Mouse (Mus musculus) ES-CJ7 (cell line): ENCODE data around the gene Olfr345.

ENCODE experiments used
- DNase-seq: peaks from one replicate; pipeline ENCODE4 v3.0.0; 2011; ENCODE audit warnings: low read depth, low spot score

Gene Olfr345

DNA sequence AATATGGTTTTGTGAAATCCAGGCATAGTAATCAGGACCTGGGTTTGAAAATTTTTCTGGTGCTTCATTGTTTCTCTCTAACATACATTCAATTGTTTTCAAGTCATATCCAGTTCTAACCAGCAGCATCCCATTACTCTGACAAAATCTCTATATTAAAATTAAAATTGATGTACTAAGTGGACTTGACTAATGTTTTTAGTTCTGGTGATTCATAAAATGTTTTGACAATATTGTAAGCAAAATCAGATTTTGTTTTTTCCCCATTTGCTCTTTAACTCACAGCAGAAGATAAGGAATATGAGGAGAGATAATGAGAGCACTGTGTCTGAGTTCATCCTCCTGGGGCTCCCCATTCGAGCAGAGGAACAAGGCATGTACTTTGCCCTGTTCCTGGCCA is at the start of gene Olfr345:
Gene Olfr345 (plus strand): TSS at position 301 of the 400 bp plus-strand sequence.
- no peak for DNase-seq

DNA sequence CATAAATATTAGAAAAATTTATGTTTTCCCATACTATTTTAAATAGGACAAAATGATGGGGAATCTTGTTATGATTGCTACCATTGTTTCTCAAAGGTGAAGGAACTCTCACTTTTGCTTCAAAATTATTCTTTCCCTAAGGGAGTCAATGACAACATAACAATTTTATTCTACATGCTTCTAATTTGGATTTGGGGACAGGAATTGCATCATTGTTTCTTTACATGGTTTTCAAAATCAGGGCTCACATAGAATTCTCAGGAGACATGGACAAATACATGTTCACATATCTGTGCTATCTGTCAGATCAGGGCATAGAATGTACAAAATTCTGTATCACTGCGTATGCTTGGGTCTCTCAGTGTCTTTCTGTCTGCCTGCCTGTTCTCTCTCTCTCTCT is 45.6 kb downstream of the Olfr345 start, which contains the start of gene Olfr346:
Gene Olfr346 (plus strand): TSS at position 301 of the 400 bp plus-strand sequence.
- no peak for DNase-seq
